Mouse (Mus musculus): ENCODE measurements around the gene Jmjd4.

- no peak for TF ChIP-seq GATA1 (IDR thresholded peaks at IDR 0.05; ENCODE audit: low read length)
- no peak for TF ChIP-seq TAL1 (IDR thresholded peaks at IDR 0.05; ENCODE audit: low read length)
Measured at GRCm38 (mm10) chr11:59477240-59477639, 27.4 kb downstream of the Jmjd4 start.
